Mouse (Mus musculus) embryo, embryonic 10 days (tissue): ENCODE results near the gene Sec22c.

Experiments used
- DNase-seq: peaks from one replicate; pipeline ENCODE4 v3.0.0-alpha.2; 2015; ENCODE audit warnings: low spot score

Gene Sec22c

GRCm38 (mm10) chr9:121694736-121695135, 10.6 kb downstream of the Sec22c start:
- no peak for DNase-seq

DNA sequence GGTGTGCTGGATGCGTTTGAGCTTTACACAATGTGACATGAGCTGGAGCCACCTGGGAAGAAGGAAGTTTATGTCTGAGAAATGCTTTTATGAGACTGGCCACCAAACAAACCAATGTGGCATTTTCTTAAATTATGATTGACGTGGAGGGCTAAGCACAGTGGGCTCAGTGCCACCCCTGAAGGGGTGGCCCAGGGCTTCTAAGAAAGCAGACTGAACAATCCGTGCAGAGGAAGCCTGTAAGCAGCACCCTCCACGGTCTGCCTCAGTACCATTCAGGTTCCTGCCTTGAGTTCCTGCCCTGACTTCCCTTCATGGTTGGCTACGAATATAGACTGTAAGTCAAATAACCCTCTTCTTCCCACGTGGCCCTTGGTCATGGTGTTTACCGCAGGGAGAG, 14.6 kb downstream of the Sec22c start:
- no peak for DNase-seq

- DNase-seq: no peak
These were observed 15.1 kb downstream of the Sec22c start for GRCm38 (mm10) chr9:121690200-121690651.

DNA sequence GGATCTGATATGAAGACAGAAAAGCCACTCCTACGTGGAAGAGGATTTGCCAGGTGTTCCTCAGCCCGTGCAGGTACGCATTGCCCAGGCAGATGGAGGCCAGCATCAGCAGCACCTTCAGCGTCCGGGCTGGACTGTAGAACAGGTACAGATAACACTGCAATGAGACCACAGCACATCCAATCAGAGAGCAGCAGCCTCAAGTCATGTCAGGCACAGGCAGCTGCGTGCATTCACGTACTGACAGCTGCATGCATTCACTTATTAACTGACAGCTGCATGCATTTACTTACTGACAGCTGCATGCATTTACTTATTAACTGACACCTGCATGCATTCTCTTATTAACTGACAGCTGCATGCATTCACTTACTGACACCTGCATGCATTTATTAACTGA, 20.6 kb downstream of the Sec22c start:
- no peak for DNase-seq

DNA sequence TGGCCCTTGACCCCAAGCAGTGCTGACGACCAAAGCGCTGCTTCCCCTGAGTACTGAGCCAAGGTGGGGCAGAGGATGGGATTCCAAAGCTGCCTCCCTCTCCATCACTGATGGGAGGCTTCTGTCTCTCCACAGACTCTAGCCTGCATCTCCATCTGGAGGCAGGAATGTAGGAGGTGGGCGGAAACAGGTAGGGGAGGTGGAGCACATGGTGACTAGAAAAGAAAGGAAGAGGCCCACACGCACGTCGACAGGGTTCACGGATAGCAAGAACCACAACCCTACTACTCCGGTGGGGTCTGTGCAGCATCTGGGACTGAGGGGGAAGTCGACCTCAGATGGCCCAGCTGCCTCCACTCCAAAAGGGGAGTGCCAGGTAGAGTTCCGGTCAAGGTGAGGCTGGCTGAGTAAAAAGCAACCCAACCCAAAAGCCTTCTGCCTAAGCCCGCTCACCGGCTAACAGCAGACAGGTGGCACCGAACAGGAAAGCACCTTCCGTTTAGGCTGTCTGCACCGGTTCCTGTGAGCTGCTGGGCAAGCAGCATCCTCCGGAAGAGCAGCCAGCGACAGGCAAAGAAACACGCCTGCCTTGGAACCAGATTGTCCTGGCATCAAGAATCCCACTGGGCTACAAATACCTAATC, 23.1 kb downstream of the Sec22c start:
- DNase-seq: no peak

GRCm38 (mm10) chr9:121681191-121681590, 24.1 kb downstream of the Sec22c start:
- no peak for DNase-seq

DNA sequence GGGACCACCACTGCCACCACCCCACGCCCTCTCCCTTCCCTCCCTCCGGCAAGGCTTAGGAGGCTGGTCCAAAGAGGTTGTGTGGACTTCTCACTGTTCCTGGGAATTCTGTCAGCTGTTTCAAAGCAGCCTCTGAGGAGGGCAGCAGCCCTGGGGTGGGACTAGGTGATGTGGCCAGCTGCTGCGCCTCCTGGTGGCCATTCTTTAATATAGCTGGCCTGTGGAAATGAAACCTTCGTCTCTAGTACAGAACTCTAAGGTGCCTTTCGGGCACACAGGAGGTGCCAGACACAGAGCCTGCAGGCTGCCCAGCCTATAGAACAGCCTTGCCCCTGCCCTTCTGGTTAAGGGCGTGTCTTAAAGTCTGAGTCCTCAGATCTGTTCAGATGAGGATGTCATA, 25.7 kb downstream of the Sec22c start:
- DNase-seq: peak; percentile 85

DNA sequence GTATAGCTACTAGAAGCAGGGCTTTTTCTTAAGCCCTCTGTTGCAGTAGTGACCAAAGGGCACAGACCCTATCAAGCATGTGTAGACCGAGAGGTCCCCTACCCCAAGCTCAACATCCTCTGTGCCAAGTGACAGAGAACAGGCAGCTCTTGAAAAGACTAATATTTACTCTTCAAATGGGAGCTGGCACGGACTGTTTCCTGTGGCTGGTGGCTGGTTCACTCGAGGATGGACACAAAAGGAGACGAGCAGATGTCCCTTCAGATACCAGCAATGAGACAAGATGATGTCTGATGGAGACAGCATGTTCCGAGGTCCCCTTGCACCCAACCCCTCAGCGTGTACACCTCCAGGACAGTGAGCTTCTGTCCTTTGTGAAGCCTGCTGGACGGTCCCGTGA, 27.8 kb downstream of the Sec22c start:
- no peak for DNase-seq

DNA sequence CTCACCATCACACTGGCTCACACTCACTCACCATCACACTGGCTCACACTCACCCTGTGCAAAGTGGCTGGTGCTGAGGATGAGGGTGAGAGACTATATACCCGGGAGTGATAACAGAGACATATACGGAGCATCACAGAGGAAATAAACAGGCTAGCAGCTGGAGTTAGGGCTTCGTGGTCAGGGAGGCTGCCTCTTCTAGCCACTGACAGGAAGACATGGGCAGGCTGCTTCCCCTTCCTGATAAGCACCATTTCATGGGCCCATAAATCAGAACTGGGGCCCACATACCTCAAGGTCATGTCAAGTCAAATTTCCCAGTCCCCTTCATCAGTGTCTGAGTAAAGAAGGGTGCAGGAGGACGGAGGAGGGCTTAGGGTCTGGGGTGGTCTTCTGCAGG, 28.2 kb downstream of the Sec22c start:
- DNase-seq: no peak

DNA sequence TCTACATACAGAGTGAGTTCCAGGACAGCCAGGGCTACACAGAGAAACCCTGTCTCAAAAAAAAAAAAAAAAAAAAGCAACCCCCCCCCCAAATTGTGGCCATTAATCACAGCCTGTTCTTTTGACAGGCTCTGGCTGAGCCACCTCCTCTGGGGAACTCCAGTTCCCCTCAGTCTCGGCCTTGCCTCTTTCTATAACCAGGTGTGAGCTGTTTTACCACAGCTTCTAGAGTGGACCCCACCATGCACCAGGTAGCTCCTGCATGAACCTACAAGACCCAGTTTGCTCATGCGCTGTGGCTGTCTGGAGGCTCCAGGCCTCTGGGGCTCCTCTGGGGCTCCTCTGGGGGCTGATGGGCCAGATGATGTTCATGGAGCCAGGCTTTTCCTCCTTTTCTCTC, 29.7 kb downstream of the Sec22c start:
- no peak for DNase-seq

DNA sequence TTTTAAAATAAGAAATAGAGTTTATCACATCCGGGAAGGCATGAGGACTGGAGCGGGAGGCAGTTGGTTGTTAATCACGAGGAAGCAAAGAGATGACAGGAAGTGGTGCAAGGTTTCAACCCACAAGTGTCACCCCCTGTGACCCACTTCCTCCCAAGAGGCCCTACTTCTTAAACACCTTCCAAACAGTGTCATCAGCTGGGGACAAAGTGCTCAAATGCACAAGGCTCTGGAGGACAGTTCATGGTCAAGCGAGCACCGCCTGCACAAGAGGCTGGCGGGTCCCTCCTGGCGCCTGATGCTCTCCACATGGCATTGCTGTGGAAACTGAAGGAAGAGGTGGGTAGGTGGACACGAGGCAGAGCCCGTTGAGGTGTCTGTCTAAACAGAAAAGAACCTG, 30.3 kb downstream of the Sec22c start:
- DNase-seq: no peak

GRCm38 (mm10) chr9:121673716-121674115, 31.6 kb downstream of the Sec22c start:
- DNase-seq: no peak

GRCm38 (mm10) chr9:121672311-121672710, 33.0 kb downstream of the Sec22c start:
- DNase-seq: no peak

DNA sequence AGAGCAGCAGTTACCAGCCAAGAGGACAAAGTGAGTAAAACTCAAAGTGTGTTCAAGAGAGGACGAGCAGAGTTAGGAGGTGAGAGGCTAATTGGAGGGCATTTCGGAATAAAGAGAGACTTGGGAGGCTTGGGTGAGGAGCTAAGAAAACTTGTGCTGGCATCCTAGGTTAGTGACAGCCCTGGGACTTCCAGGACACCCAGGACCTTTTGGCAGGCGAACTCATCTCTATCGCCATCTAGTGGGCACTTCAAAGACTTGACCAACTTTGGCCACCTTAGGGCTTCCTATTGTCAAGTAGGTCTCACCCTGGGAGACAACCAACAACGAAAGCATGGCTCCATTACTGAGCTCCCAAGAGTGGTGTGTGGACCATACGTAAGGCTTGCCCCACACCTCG, 34.0 kb downstream of the Sec22c start:
- peak; percentile 86 for DNase-seq

- peak; percentile 86 for DNase-seq
These were observed 35.9 kb downstream of the Sec22c start for GRCm38 (mm10) chr9:121669348-121669791.

DNA sequence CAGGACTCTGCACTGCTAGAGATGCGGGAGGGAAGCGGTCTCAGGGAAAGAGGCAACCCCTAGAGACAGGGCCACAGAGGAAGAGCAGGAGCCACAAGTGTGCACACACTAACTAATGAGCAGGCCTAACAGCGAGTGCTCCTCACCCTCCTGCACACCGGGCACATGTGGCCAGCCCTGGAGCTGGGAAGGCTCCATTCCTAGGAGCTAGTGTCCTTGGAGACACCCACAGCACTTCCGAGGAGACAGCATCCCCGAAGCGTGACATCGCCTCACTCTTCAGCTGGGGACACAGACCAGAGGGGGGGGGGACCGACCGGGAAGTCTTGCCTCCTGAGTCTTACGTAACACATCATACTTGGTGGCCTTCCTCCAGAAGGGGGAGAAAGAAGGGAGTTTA, 37.5 kb downstream of the Sec22c start:
- DNase-seq: no peak

GRCm38 (mm10) chr9:121666957-121667630, 38.2 kb downstream of the Sec22c start:
- no peak for DNase-seq

- DNase-seq: no peak
These were observed 41.2 kb downstream of the Sec22c start for GRCm38 (mm10) chr9:121664104-121664503.

- DNase-seq: no peak
These were observed 41.8 kb downstream of the Sec22c start for GRCm38 (mm10) chr9:121663467-121663866.

DNA sequence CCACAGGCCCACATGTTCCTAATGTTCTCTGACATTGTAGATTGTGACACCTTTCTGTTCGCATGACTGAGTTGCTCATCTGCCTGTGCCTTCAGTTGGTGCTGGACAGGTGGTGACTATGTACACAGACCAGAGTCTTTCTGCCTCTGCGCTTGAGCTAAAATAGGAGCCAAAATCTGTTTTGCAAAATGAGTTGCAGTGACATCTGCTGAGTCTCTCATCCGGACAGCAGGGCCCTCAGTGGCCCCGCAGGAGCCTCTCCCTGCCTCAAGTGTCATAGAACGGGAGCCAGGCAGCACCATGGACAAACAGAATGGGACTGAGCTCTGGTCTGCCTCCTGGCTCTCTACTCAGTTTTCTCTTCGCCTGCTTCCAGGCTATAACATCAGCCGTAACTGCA, 45.5 kb downstream of the Sec22c start:
- no peak for DNase-seq

GRCm38 (mm10) chr9:121658248-121658647, 47.0 kb downstream of the Sec22c start:
- no peak for DNase-seq

- DNase-seq: no peak
These were observed 48.1 kb downstream of the Sec22c start for GRCm38 (mm10) chr9:121657143-121657542.

GRCm38 (mm10) chr9:121656322-121656721, 49.0 kb downstream of the Sec22c start:
- DNase-seq: no peak

DNA sequence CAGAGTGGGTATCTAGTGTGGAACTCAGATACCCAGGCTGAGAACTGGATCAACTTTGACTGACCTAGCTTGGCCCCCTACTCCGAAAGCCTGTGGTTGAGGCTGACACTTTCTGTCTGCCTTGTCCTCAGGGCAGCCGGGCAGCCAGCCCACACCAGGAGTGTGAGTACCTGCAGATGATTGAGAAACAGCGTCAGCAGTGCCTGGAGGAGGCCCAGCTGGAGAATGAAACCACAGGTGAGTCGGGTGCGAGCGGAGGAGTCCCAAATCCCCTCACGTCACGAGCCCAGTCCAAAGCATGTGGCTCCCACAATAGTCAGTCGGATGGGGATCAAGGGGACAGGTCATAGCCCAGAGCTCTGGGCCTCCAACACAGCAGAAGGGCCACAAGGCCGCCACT, 51.6 kb downstream of the Sec22c start:
- DNase-seq: no peak
